Mouse (Mus musculus): ENCODE data around the gene Khnyn.

Gene Khnyn

GRCm38 (mm10) chr14:55884713-55885113, at the start of gene Khnyn:
Gene Khnyn, plus strand, starts transcription at chr14:55884947.
- DNase-seq (ENCODE audit: low read depth, low spot score) = peak; percentile 87

- DNase-seq (ENCODE audit: low read depth, low spot score) = no peak
Measured at GRCm38 (mm10) chr14:55838312-55838711, 46.4 kb upstream of the Khnyn start.

- DNase-seq (ENCODE audit: low read depth, low spot score) = no peak
Measured at GRCm38 (mm10) chr14:55838740-55839139, 46.0 kb upstream of the Khnyn start.

GRCm38 (mm10) chr14:55840853-55841366, 43.8 kb upstream of the Khnyn start:
- DNase-seq (ENCODE audit: low read depth, low spot score) = peak; percentile 12

GRCm38 (mm10) chr14:55842794-55843193, 42.0 kb upstream of the Khnyn start:
- DNase-seq (ENCODE audit: low read depth, low spot score) = no peak

GRCm38 (mm10) chr14:55845506-55846294, 39.0 kb upstream of the Khnyn start:
- no peak for DNase-seq (ENCODE audit: low read depth, low spot score)

- no peak for DNase-seq (ENCODE audit: low read depth, low spot score)
Measured at GRCm38 (mm10) chr14:55850885-55851284, 33.9 kb upstream of the Khnyn start.

GRCm38 (mm10) chr14:55852646-55853551, 31.8 kb upstream of the Khnyn start:
- no peak for DNase-seq (ENCODE audit: low read depth, low spot score)

GRCm38 (mm10) chr14:55853621-55854285, 31.0 kb upstream of the Khnyn start, which contains the start of gene Nynrin:
Gene Nynrin, plus strand, starts transcription at chr14:55854010.
- DNase-seq (ENCODE audit: low read depth, low spot score) = peak; percentile 18

- DNase-seq (ENCODE audit: low read depth, low spot score) = peak; percentile 19
Measured at GRCm38 (mm10) chr14:55854406-55855100, 30.2 kb upstream of the Khnyn start.

- DNase-seq (ENCODE audit: low read depth, low spot score) = peak; percentile 83
Measured at GRCm38 (mm10) chr14:55855101-55855561, 29.6 kb upstream of the Khnyn start.

GRCm38 (mm10) chr14:55857588-55857987, 27.2 kb upstream of the Khnyn start:
- no peak for DNase-seq (ENCODE audit: low read depth, low spot score)

- DNase-seq (ENCODE audit: low read depth, low spot score) = no peak
Measured at GRCm38 (mm10) chr14:55862186-55862585, 22.6 kb upstream of the Khnyn start.

GRCm38 (mm10) chr14:55862970-55863369, 21.8 kb upstream of the Khnyn start:
- DNase-seq (ENCODE audit: low read depth, low spot score) = no peak

GRCm38 (mm10) chr14:55863773-55864172, 21.0 kb upstream of the Khnyn start:
- peak; percentile 67 for DNase-seq (ENCODE audit: low read depth, low spot score)

GRCm38 (mm10) chr14:55866962-55867361, 17.8 kb upstream of the Khnyn start:
- DNase-seq (ENCODE audit: low read depth, low spot score) = peak; percentile 75

GRCm38 (mm10) chr14:55868230-55869026, 16.3 kb upstream of the Khnyn start:
- DNase-seq (ENCODE audit: low read depth, low spot score) = no peak

GRCm38 (mm10) chr14:55869538-55869937, 15.2 kb upstream of the Khnyn start:
- no peak for DNase-seq (ENCODE audit: low read depth, low spot score)

- no peak for DNase-seq (ENCODE audit: low read depth, low spot score)
Measured at GRCm38 (mm10) chr14:55872039-55872438, 12.7 kb upstream of the Khnyn start.

- DNase-seq (ENCODE audit: low read depth, low spot score) = no peak
Measured at GRCm38 (mm10) chr14:55872551-55872950, 12.2 kb upstream of the Khnyn start.

All from 3T3-L1 (cell line).